Mouse (Mus musculus) stomach, embryonic 14.5 days (tissue): ENCODE results near the gene Zbtb34. TPM values are rescaled to one million over a fixed set of nuclear protein-coding genes. Genes with fewer than 3 reads are reported as not detected.
A peak's percentile ranks its signal among the peaks of the same experiment; 100 is the strongest.

Source experiments
- ATAC-seq: fragments of 200-750 bp; cut with Nextera tagmentation; 2 replicates; pipeline ENCODE4 v1.8.0; 2017; ENCODE audit warnings: low read depth, moderate TSS enrichment; ENCODE audit not compliant: insufficient number of reproducible peaks, insufficient read depth, low FRiP score
- H3K27ac ChIP-seq: fragments of 300-500 bp; sonication (generic); 2 replicates; pipeline ENCODE4 v1.5.1; 2014; ENCODE audit warnings: mild to moderate bottlenecking, low read length, moderate library complexity, mixed read lengths
- H3K27me3 ChIP-seq: fragments of 300-500 bp; sonication (generic); 2 replicates; pipeline ENCODE4 v1.6.1; 2014; ENCODE audit warnings: low read length, control low read depth, mixed read lengths; ENCODE audit not compliant: control insufficient read depth, insufficient read depth
- H3K36me3 ChIP-seq: fragments of 300-500 bp; sonication (generic); 2 replicates; pipeline ENCODE4 v1.6.1; 2014; ENCODE audit warnings: mild to moderate bottlenecking, control low read depth, low read length, moderate library complexity, mixed read lengths; ENCODE audit not compliant: control insufficient read depth, insufficient read depth
- H3K4me1 ChIP-seq: fragments of 300-500 bp; sonication (generic); 2 replicates; pipeline ENCODE4 v1.6.1; 2014; ENCODE audit warnings: low read length, control low read depth, mixed read lengths; ENCODE audit not compliant: control insufficient read depth, insufficient read depth
- H3K4me2 ChIP-seq: fragments of 300-500 bp; sonication (generic); replicated peaks from 2 replicates; pipeline ENCODE4 v1.6.1; 2014; ENCODE audit warnings: low read depth, low read length, control low read depth
- H3K4me3 ChIP-seq: fragments of 300-500 bp; sonication (generic); 2 replicates; pipeline ENCODE4 v1.5.1; 2014; ENCODE audit warnings: low read depth, low read length, control low read depth
- H3K9ac ChIP-seq: fragments of 300-500 bp; sonication (generic); replicated peaks from 2 replicates; pipeline ENCODE4 v1.6.1; 2014; ENCODE audit warnings: low read depth, mild to moderate bottlenecking, control low read depth, low read length, moderate library complexity, mixed read lengths
- H3K9me3 ChIP-seq: fragments of 300-500 bp; sonication (generic); 2 replicates; pipeline ENCODE4 v1.6.1; 2016; ENCODE audit warnings: low read depth, low read length, control low read depth; ENCODE audit not compliant: control insufficient read depth
- WGBS: fragments of 180-500 bp; shearing (Covaris S2); extraction: QIAGEN DNeasy Blood & Tissue Kit; methylation state at CpG from one replicate; pipeline ENCODE4 v1.1.7; 2014; 5-methylcytosine and 5-hydroxymethylcytosine counted together
- polyA plus RNA-seq: library from polyadenylated mRNA; unstranded; fragments of >200 nt; fragmentation: Nextera tagmentation; extraction: Ambion mirVana; gene quantifications from 2 replicates; pipeline ENCODE4 v1.2.1, GENCODE M21; 2014

Gene Zbtb34
- polyA plus RNA-seq, 1 experiment from 2014 or later, result 9.0 TPM

GRCm38 (mm10) chr2:33371648-33372408 is 59.3 kb downstream of the Zbtb34 start:
- H3K4me3 ChIP-seq, result 0 out of 2 replicates have a peak overlapping the region, but pooled peaks have one; percentile 55
- peak overlapping the region; percentile 38; the same call in 1 of the 2 replicates for H3K4me2 ChIP-seq
- ATAC-seq, result no peak
- no peak overlapping the region for H3K9ac ChIP-seq
- WGBS, result 33% methylated on average over 18 of the region's 18 CpGs
- H3K9me3 ChIP-seq, result no peaks in the 10 kb centered on the region
- peaks cover 4% of the 10 kb centered on the region; the same call in 1 of the 2 replicates for H3K4me1 ChIP-seq
- H3K27me3 ChIP-seq, result no peaks in the 10 kb centered on the region
- no peaks in the 10 kb centered on the region for H3K36me3 ChIP-seq
- H3K27ac ChIP-seq, result no peak overlapping the region

- Histone ChIP-seq H3K9ac (peak within 1 kb of the TSS; percentile 45; the same call in 1 of the 2 replicates), H3K27me3 (no peaks in the 10 kb centered on the region), H3K4me3 (peak within 1 kb of the TSS; percentile 55), H3K4me1 (peaks cover 11% of the 10 kb centered on the region; the same call in 1 of the 2 replicates), H3K9me3 (no peaks in the 10 kb centered on the region), H3K27ac (peak within 1 kb of the TSS; percentile 90), H3K4me2 (peak within 1 kb of the TSS; percentile 57), H3K36me3 (no peaks in the 10 kb centered on the region)
- WGBS, result under 1% methylated on average over 57 of the region's 74 CpGs
- peak; percentile 97 for ATAC-seq
Observed at GRCm38 (mm10) chr2:33370777-33371647, 60.1 kb downstream of the Zbtb34 start, which contains the start of gene Ralgps1. TSS of gene Ralgps1 (minus strand) at chr2:33371486.

DNA sequence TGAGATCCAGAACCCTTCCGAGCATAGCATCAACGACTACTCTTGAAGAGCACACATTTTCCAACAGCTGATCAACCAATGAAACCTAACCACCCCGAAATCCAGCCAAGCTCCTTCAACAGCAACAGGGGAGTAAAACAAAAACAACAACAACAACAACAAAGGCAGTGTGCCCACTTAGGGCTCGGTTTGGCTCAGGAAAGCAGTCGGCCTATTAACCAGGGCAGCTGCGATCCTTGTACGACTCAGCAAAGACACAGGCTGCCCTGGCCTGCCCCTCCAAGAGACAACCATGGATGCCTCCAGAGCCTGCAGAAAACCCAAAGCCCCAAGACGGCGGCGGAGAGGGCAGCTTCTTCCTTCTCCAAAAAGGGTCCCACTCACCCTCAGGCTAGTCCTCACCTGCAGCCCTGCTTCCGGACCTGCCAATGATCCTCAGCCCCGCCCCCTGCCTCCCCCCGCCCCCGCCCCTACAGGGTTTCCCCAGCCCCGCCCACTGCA is 60.8 kb downstream of the Zbtb34 start:
- no peak overlapping the region for H3K9ac ChIP-seq

GRCm38 (mm10) chr2:33369453-33369852 is 61.7 kb downstream of the Zbtb34 start:
- H3K36me3 ChIP-seq, result no peaks in the 10 kb centered on the region
- no peaks in the 10 kb centered on the region for H3K27me3 ChIP-seq
- no peak overlapping the region for H3K9ac ChIP-seq
- H3K4me1 ChIP-seq, result peaks cover 19% of the 10 kb centered on the region; the same call in 1 of the 2 replicates
- no peaks in the 10 kb centered on the region for H3K9me3 ChIP-seq
- no peak overlapping the region for H3K27ac ChIP-seq
- no peak overlapping the region for H3K4me3 ChIP-seq
- 60% methylated on average over 3 of the region's 3 CpGs for WGBS
- no peak for ATAC-seq
- no peak overlapping the region for H3K4me2 ChIP-seq

More for the DNA sequence above, 60.8 kb downstream of the Zbtb34 start:
- no peaks in the 10 kb centered on the region for H3K27me3 ChIP-seq
- peak overlapping the region; percentile 55 for H3K4me3 ChIP-seq
- H3K27ac ChIP-seq, result no peak overlapping the region
- no peaks in the 10 kb centered on the region for H3K9me3 ChIP-seq
- no peak; the same call in 1 of the 2 replicates for ATAC-seq
- WGBS, result 15% methylated on average over 14 of the region's 15 CpGs
- peak overlapping the region; percentile 57 for H3K4me2 ChIP-seq
- H3K4me1 ChIP-seq, result peaks cover 18% of the 10 kb centered on the region; the same call in 1 of the 2 replicates
- H3K36me3 ChIP-seq, result no peaks in the 10 kb centered on the region

- ATAC-seq, result no peak
- Histone ChIP-seq H3K9ac (no peak overlapping the region), H3K27me3 (no peaks in the 10 kb centered on the region), H3K4me1 (peaks cover 19% of the 10 kb centered on the region; the same call in 1 of the 2 replicates), H3K36me3 (no peaks in the 10 kb centered on the region), H3K27ac (no peak overlapping the region), H3K4me3 (no peak overlapping the region), H3K9me3 (no peaks in the 10 kb centered on the region), H3K4me2 (no peak overlapping the region)
- 78% methylated on average over 1 of the region's 1 CpGs for WGBS
Observed at GRCm38 (mm10) chr2:33368486-33368885, 62.6 kb downstream of the Zbtb34 start.

DNA sequence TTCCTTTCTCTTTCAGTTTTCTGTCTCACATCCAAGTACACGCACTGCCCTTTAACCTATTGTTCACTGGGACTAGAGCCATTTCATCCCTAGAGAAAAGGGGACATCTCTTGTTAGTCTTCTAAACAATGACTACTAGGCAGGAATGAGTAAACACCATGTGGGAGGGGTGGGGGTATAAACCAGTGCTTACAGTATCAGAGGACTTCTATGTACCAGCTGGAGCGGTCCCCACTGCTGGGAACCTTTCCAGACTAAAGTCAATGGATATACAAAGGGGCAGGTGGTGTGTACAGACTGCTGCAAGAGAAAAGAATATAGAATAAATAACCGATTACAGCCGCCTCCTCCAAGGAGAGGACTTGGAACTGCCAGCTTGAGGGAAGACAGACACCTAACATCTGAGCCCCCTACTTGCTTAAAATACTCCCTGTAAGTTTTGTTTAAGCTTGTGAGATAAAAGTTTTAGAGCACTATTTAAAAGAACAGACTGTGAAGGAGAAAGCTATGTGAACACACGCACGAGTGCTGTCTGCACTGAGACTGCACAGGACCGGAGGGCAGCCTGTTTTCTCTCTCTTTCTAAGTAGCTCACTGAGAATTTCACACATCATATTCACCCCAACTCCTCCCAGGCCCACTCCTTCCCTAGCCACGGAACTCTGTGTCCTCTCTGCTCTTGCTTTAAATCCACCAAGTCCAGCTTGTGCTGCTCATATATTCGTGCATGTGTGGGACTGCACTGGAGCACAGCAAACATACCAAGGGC is 65.2 kb downstream of the Zbtb34 start:
- Histone ChIP-seq H3K4me1 (peaks cover 19% of the 10 kb centered on the region; the same call in 1 of the 2 replicates), H3K9me3 (no peaks in the 10 kb centered on the region), H3K27me3 (no peaks in the 10 kb centered on the region), H3K27ac (peak overlapping the region; percentile 88; the same call in 1 of the 2 replicates), H3K4me2 (no peak overlapping the region; the same call in 1 of the 2 replicates), H3K36me3 (no peaks in the 10 kb centered on the region), H3K9ac (no peak overlapping the region), H3K4me3 (no peak overlapping the region)
- peak; percentile 70 for ATAC-seq
- 30% methylated on average over 9 of the region's 9 CpGs for WGBS

GRCm38 (mm10) chr2:33364656-33365055 is 66.5 kb downstream of the Zbtb34 start:
- Histone ChIP-seq H3K27ac (peak overlapping the region; percentile 88; the same call in 1 of the 2 replicates), H3K4me2 (no peak overlapping the region), H3K4me3 (no peak overlapping the region), H3K36me3 (no peaks in the 10 kb centered on the region), H3K27me3 (no peaks in the 10 kb centered on the region), H3K9me3 (no peaks in the 10 kb centered on the region), H3K9ac (no peak overlapping the region), H3K4me1 (peaks cover 19% of the 10 kb centered on the region; the same call in 1 of the 2 replicates)
- 88% methylated on average over 4 of the region's 4 CpGs for WGBS
- no peak for ATAC-seq
